Mouse (Mus musculus): Measurements from ENCODE around the gene Marc1.

The Marc1 gene

GRCm38 (mm10) chr1:184817768-184818167, 6.7 kb upstream of the Marc1 start:
- no peak for DNase-seq

- peak; percentile 39 to 56 for DNase-seq
Observed at GRCm38 (mm10) chr1:184811716-184812250, 670 bp upstream of the Marc1 start.

- peak in 1 of 2 experiments; percentile 54 for DNase-seq
Observed at GRCm38 (mm10) chr1:184809578-184810001, 1.5 kb downstream of the Marc1 start.

GRCm38 (mm10) chr1:184808418-184809012, 2.6 kb downstream of the Marc1 start:
- DNase-seq, result no peak

GRCm38 (mm10) chr1:184807627-184808417, 3.3 kb downstream of the Marc1 start:
- no peak for DNase-seq

GRCm38 (mm10) chr1:184807123-184807522, 4.0 kb downstream of the Marc1 start:
- DNase-seq, result no peak

- no peak for DNase-seq
Observed at GRCm38 (mm10) chr1:184805749-184806148, 5.4 kb downstream of the Marc1 start.

- peak; percentile 46 to 79 for DNase-seq
Observed at GRCm38 (mm10) chr1:184793163-184793876, 17.8 kb downstream of the Marc1 start.

- peak; percentile 42 to 67 for DNase-seq
Observed at GRCm38 (mm10) chr1:184791109-184791508, 20.0 kb downstream of the Marc1 start.

- DNase-seq, result peak in 1 of 2 experiments; percentile 27
Observed at GRCm38 (mm10) chr1:184786376-184787151, 24.5 kb downstream of the Marc1 start.

GRCm38 (mm10) chr1:184783641-184784040, 27.5 kb downstream of the Marc1 start:
- DNase-seq, result no peak

GRCm38 (mm10) chr1:184782161-184782513, 29.0 kb downstream of the Marc1 start:
- DNase-seq, result peak; percentile 12 to 29

- DNase-seq, result no peak
Observed at GRCm38 (mm10) chr1:184781286-184782160, 29.6 kb downstream of the Marc1 start.

- DNase-seq, result no peak
Observed at GRCm38 (mm10) chr1:184778157-184778556, 33.0 kb downstream of the Marc1 start.

- no peak for DNase-seq
Observed at GRCm38 (mm10) chr1:184777061-184777795, 33.9 kb downstream of the Marc1 start.

GRCm38 (mm10) chr1:184775289-184775688, 35.8 kb downstream of the Marc1 start:
- DNase-seq, result peak; percentile 48 to 70

GRCm38 (mm10) chr1:184771891-184772249, 39.2 kb downstream of the Marc1 start:
- DNase-seq, result no peak

- DNase-seq, result peak; percentile 70 to 93
Observed at GRCm38 (mm10) chr1:184771202-184771890, 39.8 kb downstream of the Marc1 start.

- no peak for DNase-seq
Observed at GRCm38 (mm10) chr1:184763866-184764265, 47.2 kb downstream of the Marc1 start.

- no peak for DNase-seq
Observed at GRCm38 (mm10) chr1:184762941-184763340, 48.2 kb downstream of the Marc1 start.
